In the genomic region with DNA sequence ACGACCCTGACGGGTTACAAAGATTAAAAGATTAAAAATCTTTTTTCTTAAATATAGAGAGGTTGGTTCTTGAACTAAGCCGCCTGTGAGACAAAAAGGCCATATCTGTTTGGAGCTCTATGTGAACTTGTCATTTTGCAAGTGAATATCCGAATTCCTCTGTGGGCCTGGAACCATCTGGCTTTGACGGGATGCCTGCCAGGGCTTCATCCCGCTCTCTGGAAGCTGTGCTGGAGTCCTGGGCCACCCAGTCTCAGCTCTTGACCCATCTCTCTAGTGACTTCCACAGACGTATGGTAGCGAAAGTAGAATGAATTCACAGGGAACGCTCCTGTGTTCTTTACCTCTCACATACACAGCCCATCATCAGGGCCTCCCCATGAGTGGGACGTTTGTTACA, we compare ENCODE assay signal across 17 mouse cellular contexts.
"Had no signal": no experiment of that assay in that cellular context is flagged by ENCODE, and none has a peak within 500 bp of the region (broad histone marks: within the 10 kb centered on the region; RNA-seq: fewer than 3 reads in every experiment).

No protein-coding gene starts in this region.

- H3K4me3 ChIP-seq: kidney, embryonic 15.5 days; limb, embryonic 13.5 days; midbrain, embryonic 12.5 days; neural tube, embryonic 13.5 days had no signal

- H3K27me3 ChIP-seq: neural tube, embryonic 13.5 days had no signal

- H3K9ac ChIP-seq: kidney, embryonic 15.5 days; limb, embryonic 13.5 days; liver, embryonic 14.5 days; midbrain, embryonic 12.5 days; neural tube, embryonic 13.5 days had no signal

- H3K9me3 ChIP-seq: kidney, embryonic 15.5 days; limb, embryonic 13.5 days; midbrain, embryonic 12.5 days; neural tube, embryonic 13.5 days had no signal

- H3K4me2 ChIP-seq: kidney, embryonic 15.5 days; limb, embryonic 13.5 days; midbrain, embryonic 12.5 days; neural tube, embryonic 13.5 days had no signal

- ATAC-seq: lung, postnatal 0 days; midbrain, embryonic 16.5 days had no signal

- DNase-seq: kidney, adult 2 months; kidney, postnatal 36 days; layer of hippocampus, adult 9-11 months; layer of hippocampus, postnatal 36 days; lung, adult 18-20 months; retina, postnatal 1 day; right cerebral cortex, postnatal 4 days; spleen, adult 18-20 months; thymus, adult 2 months; thymus, postnatal 36 days had no signal

- H3K27ac ChIP-seq: kidney, embryonic 15.5 days; limb, embryonic 13.5 days; liver, embryonic 14.5 days; midbrain, embryonic 12.5 days; neural tube, embryonic 13.5 days had no signal

- H3K36me3 ChIP-seq: kidney, embryonic 15.5 days; limb, embryonic 13.5 days; midbrain, embryonic 12.5 days; neural tube, embryonic 13.5 days had no signal
